Mouse (Mus musculus) hindbrain, embryonic 10.5 days (tissue): ENCODE results near the gene Eda. TPM values are rescaled to one million over a fixed set of nuclear protein-coding genes. Genes with fewer than 3 reads are reported as not detected.
"Not testable (repeated sequence)": the region's sequence is repeated elsewhere in the genome, so short reads cannot be mapped to it uniquely, and the experiment has no call there.

Experiments
- DNase-seq: peaks from one replicate; pipeline ENCODE4 v3.0.0-alpha.2; 2017; ENCODE audit warnings: low spot score
- H3K27ac ChIP-seq: fragments of 300-500 bp; sonication (generic); 2 replicates; pipeline ENCODE4 v1.5.1; 2016; ENCODE audit warnings: mild to moderate bottlenecking, moderate library complexity
- H3K27me3 ChIP-seq: fragments of 300-500 bp; sonication (generic); 2 replicates; pipeline ENCODE4 v1.6.1; 2016; ENCODE audit warnings: mild to moderate bottlenecking; ENCODE audit not compliant: poor library complexity, insufficient read depth, severe bottlenecking
- H3K36me3 ChIP-seq: fragments of 300-500 bp; sonication (generic); 2 replicates; pipeline ENCODE4 v1.6.1; 2016; ENCODE audit warnings: mild to moderate bottlenecking, moderate library complexity
- H3K4me1 ChIP-seq: fragments of 300-500 bp; sonication (generic); replicated peaks from 2 replicates; pipeline ENCODE4 v1.6.1; 2016; ENCODE audit warnings: mild to moderate bottlenecking
- H3K4me3 ChIP-seq: fragments of 300-500 bp; sonication (generic); 2 replicates; pipeline ENCODE4 v1.5.1; 2016; ENCODE audit warnings: mild to moderate bottlenecking, moderate library complexity
- H3K9me3 ChIP-seq: fragments of 300-500 bp; sonication (generic); 2 replicates; pipeline ENCODE4 v1.6.1; 2016; ENCODE audit warnings: mild to moderate bottlenecking, moderate library complexity
- WGBS: fragments of 180-500 bp; shearing (Covaris S2); methylation state at CpG from one replicate; pipeline ENCODE4 v1.1.7; 2016; 5-methylcytosine and 5-hydroxymethylcytosine counted together
- microRNA counts: library from miRNA; unstranded; fragments of <30 nt; microRNA quantifications from one replicate; lab custom pipeline; 2017
- polyA plus RNA-seq: library from polyadenylated mRNA; unstranded; fragments of >200 nt; fragmentation: Nextera tagmentation; extraction: Ambion mirVana; gene quantifications from 2 replicates; pipeline ENCODE4 v1.2.1, GENCODE M21; 2016

Gene Eda
- polyA plus RNA-seq, 1 experiment from 2014 or later, result 1.8 TPM

GRCm38 (mm10) chrX:100442617-100443016 is 467.2 kb downstream of the Eda start, which contains the start of gene Awat2:
Gene Awat2, minus strand, starts transcription at chrX:100442717.
- DNase-seq, H3K9me3 ChIP-seq, H3K27ac ChIP-seq, H3K4me1 ChIP-seq, H3K36me3 ChIP-seq, H3K4me3 ChIP-seq: not testable (repeated sequence)
- H3K27me3 ChIP-seq, result peaks cover 26% of the 10 kb centered on the region
- WGBS, result 90% methylated on average over 2 of the region's 2 CpGs

GRCm38 (mm10) chrX:100443532-100443931 is 468.1 kb downstream of the Eda start:
- 87% methylated on average over 7 of the region's 7 CpGs for WGBS
- H3K9me3 ChIP-seq, result no peaks in the 10 kb centered on the region

More at GRCm38 (mm10) chrX:100443532-100443931, 468.1 kb downstream of the Eda start:
- peaks cover 27% of the 10 kb centered on the region for H3K27me3 ChIP-seq
- H3K4me1 ChIP-seq, result no peaks in the 10 kb centered on the region; the same call in 1 of the 2 replicates
- DNase-seq, result no peak
- H3K4me3 ChIP-seq, result no peak overlapping the region
- H3K36me3 ChIP-seq, result no peaks in the 10 kb centered on the region
- H3K27ac ChIP-seq, result no peak overlapping the region

MicroRNAs within 50 kb of the gene (microRNA counts, 519-probe panel; counts per million panel counts)
- 1,255 counts per million, percentile 77 among the panel's probes with 10 or more counts for microRNA mmu-miR-676 (lab: Ali Mortazavi, UCI)

Other genes starting within 250 kb of the Eda start
- 0.51 and 0.69 TPM in 2 replicates for gene Tmem28, start 154.6 kb upstream of the Eda start, polyA plus RNA-seq